In the genomic region with DNA sequence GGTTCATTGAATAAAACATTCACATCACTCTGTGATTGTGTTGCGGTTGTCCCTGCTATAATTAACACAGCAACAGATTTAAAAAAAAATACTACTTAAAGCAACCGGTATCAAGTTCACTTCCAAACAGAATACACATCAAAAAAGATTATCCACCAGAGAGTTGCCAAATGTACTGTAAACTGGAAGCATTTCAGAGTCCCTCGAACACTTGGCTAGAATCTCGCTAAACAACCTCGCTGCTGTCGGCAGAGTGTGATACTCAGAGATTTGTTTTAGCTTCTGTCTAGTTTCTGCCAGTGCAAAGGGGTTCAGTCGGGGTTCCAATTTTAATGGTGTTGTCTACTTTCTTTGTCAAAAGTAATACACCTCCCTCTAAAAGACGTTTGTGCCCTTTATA, we compare ENCODE assay signal across 15 mouse cellular contexts.
"Had no signal": no experiment of that assay in that cellular context is flagged by ENCODE, and none has a peak within 500 bp of the region (broad histone marks: within the 10 kb centered on the region; RNA-seq: fewer than 3 reads in every experiment).

No protein-coding gene starts in this region.

- H3K9me3 ChIP-seq: midbrain, embryonic 10.5 days; midbrain, embryonic 12.5 days; neural tube, embryonic 12.5 days had no signal

- H3K9ac ChIP-seq: midbrain, embryonic 12.5 days; neural tube, embryonic 12.5 days had no signal

- DNase-seq: lung, adult 2 months; lung, postnatal 10 days; lung, postnatal 4 days; midbrain, embryonic 14.5 days; right cerebral cortex, postnatal 14 days; right cerebral cortex, postnatal 4 days; spleen, adult 18-20 months; thymus, adult 18-20 months; thymus, postnatal 14 days; thymus, postnatal 36 days had no signal

- H3K4me2 ChIP-seq: midbrain, embryonic 12.5 days; neural tube, embryonic 12.5 days had no signal

- H3K4me3 ChIP-seq: midbrain, embryonic 10.5 days; midbrain, embryonic 12.5 days; myocyte; neural tube, embryonic 12.5 days had no signal

- H3K27ac ChIP-seq: midbrain, embryonic 10.5 days; midbrain, embryonic 12.5 days; neural tube, embryonic 12.5 days had no signal

- H3K4me1 ChIP-seq: midbrain, embryonic 10.5 days; midbrain, embryonic 12.5 days; neural tube, embryonic 12.5 days had no signal

- H3K36me3 ChIP-seq: midbrain, embryonic 10.5 days; midbrain, embryonic 12.5 days; neural tube, embryonic 12.5 days had no signal

- H3K27me3 ChIP-seq: midbrain, embryonic 12.5 days; neural tube, embryonic 12.5 days had no signal

- ATAC-seq: midbrain, embryonic 16.5 days had no signal
